Mouse (Mus musculus) erythroblast, adult 5-6 weeks (primary cell): ENCODE measurements around the gene Lrp8. TPM values are rescaled to one million over a fixed set of nuclear protein-coding genes. Genes with fewer than 3 reads are reported as not detected.
A peak's percentile ranks its signal among the peaks of the same experiment; 100 is the strongest.

Experiments used
- ATAC-seq: replicated peaks from 2 replicates; pipeline ENCODE4 v1.8.0; 2016; ENCODE audit warnings: moderate number of reproducible peaks, mild to moderate bottlenecking, moderate TSS enrichment, inconsistent platforms; ENCODE audit not compliant: poor library complexity, low FRiP score, severe bottlenecking
- total RNA-seq, 2 experiments: library from RNA; stranded (forward) in 1 of 2; stranded (reverse) in 1 of 2; fragments of 150-400 nt in 1 of 2; fragments of 200-764, 138-1000 nt in 1 of 2; gene quantifications; 2 replicates each; pipeline versions ENCODE4 v1.2.3 to v1.2.4; 2015 to 2017; ENCODE audit warnings: low replicate concordance in 2 of 2

Lrp8 gene
- total RNA-seq, 2 experiments from 2014 or later, result 2.1 to 6.0 TPM

DNA sequence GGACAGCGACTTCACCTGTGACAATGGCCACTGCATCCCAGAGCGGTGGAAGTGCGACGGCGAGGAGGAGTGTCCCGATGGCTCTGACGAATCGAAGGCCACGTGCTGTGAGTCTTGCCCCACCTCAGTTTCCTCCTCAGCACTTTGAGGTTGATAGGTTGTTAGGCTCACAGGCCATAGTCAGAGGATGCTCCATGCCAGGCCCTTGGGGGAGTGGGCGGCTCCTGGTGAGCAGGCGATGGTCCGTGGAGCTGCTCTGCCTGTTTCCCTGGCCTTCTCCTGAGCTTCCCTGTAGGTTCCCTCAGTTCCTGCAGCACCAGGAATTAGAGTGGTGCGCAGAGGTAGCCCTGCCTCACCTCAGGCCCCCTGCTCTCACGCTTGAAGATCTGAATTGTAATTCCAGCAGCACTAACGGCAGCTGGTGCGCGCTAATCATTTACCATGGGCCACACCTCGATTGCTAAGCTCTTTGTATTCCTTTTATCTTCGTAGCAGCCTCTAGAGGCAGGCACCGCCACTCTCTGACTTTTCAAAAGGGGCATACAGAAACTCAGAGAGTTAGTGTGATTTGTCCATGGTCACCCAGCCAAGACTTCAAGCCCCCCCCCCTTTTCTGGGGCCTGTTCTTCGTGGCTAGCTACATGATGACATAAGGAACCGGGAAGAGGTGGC lies 32.7 kb downstream of the Lrp8 start:
- ATAC-seq, result no peak

DNA sequence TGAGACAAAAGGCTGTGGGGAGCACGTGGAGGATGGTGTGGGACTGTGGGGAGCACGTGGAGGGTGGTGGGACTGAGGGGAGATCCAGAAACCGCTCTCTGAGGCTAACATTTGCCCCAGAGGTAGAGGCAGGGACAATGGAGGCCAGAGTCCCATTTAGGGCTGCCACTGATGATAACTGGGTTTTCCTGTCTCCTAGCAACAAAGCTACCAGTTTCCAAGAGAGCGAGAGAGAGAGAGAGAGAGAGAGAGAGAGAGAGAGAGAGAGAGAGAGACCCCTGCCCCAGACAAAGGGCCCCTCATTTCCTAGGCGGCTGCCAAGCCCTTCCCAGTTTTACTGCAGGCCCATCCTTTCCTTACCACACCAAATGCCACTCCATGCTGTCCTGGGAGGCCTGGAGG lies 33.4 kb downstream of the Lrp8 start:
- ATAC-seq, result no peak

GRCm38 (mm10) chr4:107836758-107837157 lies 34.7 kb downstream of the Lrp8 start:
- ATAC-seq, result no peak

DNA sequence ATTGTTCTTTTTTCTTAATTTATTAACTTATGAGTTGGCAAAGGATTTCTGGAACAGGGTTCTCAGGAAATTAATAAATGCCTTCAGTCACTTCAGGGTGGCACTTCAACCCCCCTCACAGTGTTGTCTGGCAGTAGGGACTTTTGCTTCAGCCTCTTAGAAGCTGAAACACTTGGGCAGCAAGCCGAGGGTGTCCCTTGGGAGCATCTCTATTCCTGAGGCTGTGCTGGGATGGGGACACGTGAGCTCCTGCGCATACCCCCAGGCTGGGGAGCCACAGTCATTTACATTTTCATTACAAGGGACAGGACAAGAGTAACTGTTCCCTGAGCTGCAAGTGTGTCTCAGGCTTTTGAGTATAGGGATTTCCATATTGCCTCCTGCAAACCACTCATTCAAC lies 35.8 kb downstream of the Lrp8 start:
- ATAC-seq, result no peak

GRCm38 (mm10) chr4:107843687-107844086 lies 41.6 kb downstream of the Lrp8 start:
- ATAC-seq, result no peak

GRCm38 (mm10) chr4:107844971-107845370 lies 42.9 kb downstream of the Lrp8 start:
- ATAC-seq, result peak; percentile 75; the same call in 1 of the 2 replicates

- no peak for ATAC-seq
Measured at GRCm38 (mm10) chr4:107846795-107847194, 44.7 kb downstream of the Lrp8 start.

- no peak for ATAC-seq
Measured at GRCm38 (mm10) chr4:107848546-107848945, 46.5 kb downstream of the Lrp8 start.

DNA sequence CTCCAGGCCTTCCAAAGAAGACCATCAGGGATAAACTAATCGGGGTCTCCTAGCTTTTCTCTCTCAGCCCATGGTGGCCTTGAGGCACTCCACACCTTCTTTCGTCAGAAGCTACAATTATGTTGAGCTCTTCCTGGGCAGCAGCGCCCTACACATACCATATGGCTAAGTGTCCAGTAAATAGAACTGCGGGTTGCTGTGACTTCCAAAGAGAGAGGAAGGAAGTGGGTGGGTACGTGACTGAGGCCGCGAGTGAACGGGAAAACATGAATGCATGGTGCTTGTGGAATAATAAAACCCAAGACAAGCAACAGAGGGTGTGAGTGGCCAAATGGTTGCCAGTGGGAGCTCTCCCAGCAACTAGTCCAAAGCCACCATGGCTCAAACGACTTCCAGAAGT lies 47.6 kb downstream of the Lrp8 start:
- no peak for ATAC-seq

GRCm38 (mm10) chr4:107850091-107850490 lies 48.0 kb downstream of the Lrp8 start:
- no peak for ATAC-seq

DNA sequence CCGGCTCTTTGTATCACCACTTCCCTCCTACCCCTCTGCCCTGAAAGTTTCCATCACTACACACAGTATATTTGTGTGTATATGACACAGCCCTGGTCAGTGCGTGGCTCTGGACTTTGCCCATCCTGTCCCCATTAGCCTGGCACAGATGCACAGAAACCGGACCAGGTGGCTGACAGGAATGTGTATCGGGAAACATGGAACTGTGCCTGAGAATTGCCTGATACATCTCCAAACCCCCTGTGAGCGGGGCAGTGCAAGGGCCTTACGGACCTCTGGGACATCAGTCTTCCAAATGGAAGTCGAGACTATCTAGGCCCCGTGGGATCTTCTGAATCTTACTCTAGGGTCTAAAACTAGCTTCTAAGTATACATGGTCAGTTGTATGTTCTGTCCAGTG lies 51.3 kb downstream of the Lrp8 start:
- ATAC-seq, result no peak

DNA sequence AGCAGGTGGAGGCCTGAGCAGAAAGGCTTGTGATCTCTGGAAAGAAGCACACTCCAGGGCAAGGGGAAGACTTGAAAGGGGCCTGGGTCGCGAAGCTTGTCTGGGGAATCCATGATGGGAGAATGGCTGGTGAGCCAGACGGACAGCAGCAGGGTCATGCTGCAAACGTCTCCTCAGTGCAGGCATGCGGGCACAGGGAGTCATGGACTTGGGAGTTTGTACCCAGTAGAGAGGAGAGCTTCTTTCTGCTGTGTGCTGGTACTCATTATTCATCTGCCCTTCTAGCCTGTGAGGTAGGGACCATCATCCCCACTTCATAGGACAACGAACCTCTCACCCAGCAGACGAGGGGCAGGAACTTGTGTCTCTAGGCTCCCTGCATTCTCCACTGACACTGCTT lies 51.8 kb downstream of the Lrp8 start:
- ATAC-seq, result no peak

- ATAC-seq, result no peak
Measured at GRCm38 (mm10) chr4:107856958-107857686, 55.1 kb downstream of the Lrp8 start.

GRCm38 (mm10) chr4:107858995-107859394 lies 56.9 kb downstream of the Lrp8 start:
- ATAC-seq, result no peak

DNA sequence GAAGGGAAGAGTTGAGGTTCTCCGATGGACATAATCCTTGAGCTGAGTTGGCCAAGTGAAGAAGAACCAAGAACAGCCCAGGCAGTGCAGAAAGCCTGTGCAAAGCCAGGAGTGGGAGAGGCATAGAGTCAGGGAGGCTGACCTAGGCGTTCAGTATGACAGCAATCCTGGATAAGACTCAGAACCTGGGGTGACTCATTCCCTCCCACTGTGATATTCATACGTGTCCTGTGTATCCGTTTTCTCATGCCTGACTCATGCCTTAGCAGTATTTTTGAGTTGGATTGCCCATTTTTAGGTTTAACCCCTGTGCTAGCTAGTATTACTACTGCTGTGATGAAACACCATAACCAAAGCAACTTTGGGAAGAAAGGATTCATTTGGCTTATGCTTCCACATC lies 62.8 kb downstream of the Lrp8 start:
- ATAC-seq, result no peak

DNA sequence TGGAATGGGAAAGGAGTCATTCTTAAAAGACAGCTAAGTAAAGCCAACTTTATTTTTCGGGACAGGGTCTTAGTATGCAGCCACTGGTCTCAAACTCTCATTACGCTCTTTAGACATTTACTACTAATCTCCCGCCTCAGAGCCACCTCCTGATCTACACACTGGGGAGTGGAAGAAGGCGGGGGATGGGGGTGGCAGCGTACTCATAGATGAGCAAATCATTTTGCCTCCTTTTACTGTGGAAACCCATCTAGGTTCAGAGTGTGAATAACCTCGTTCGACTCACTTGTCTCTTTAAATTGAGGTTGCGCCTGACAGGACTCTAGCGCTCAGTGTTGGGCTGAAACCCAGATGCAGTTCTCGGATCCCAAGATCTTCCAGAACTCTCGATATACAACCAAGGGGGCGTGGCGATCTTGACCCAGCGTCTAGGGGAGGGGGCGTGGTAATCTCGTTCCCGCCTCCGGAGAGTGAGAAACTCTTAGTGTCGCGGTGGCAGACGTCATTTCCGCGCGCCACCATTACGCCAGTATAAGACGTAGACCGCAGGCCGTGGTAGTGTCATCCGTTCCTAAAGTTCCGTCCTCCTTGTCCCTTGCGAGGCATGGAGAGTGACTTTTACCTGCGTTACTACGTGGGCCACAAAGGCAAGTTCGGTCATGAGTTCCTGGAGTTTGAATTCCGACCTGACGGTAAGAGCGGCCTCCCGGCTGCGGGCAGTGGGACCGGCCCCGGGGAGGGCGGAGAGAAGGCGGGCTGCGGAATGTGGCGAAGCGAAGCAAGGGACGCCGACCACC lies 77.4 kb downstream of the Lrp8 start, which contains the start of gene Magoh:
Magoh (plus strand) TSS at position 502 of the 797 bp plus-strand sequence.
- peak; percentile 92 for ATAC-seq

- ATAC-seq, result no peak
Measured at GRCm38 (mm10) chr4:107881631-107882030, 79.6 kb downstream of the Lrp8 start.

- no peak for ATAC-seq
Measured at GRCm38 (mm10) chr4:107886371-107886770, 84.3 kb downstream of the Lrp8 start.

DNA sequence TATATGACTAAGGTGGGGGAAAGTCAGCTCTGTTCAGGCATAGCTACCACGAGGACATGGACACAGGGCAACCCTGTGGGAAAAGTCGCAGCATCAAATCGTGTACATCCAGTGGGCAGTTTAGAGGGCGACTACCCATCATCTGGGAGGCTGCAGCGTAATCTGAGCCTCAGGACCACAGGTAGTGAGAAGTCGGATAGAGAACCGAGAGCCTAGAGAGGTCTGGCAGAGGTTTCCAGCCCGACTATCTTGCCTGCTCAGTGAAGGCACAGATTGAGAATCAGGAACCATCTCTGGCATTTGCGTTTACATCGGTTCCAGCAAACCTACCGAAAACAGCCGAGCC lies 87.3 kb downstream of the Lrp8 start:
- ATAC-seq, result peak; percentile 34

DNA sequence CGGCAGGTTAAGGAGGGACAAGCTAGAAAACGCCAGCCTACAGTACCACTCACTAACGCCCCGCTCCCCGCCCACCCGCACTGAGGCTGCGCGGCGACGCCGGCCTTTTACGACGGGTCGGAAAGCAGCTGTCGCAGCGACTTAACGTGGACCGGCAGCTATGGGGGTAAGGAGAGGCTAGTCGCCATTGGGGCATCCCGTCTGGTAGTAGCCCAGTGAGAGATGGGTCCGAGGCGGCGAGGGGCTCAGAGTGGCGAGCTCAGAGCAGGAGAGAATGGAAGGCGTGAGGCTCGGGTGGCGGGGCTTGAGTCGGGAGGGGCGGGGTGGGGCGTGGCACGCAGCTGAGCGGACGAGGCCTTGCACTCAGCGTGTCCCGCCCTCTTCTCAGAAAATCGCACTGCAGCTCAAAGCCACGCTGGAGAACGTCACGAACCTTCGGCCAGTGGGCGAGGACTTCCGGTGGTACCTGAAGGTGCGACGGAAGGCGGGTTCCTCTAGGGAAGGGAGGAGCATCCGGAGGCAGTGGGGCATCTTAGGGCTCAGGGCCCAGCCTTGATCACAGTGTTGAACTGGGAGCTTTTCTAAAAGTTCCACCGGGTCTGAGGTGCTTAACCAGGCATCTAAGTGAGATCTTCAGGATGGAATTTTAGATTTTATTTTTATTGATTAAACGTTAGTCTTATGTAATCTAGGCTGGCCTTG lies 87.8 kb downstream of the Lrp8 start, which contains the start of gene 0610037L13Rik:
0610037L13Rik (plus strand) TSS at position 83 of the 702 bp plus-strand sequence.
- ATAC-seq, result peak; percentile 95
